Mouse (Mus musculus) mature B cell (primary cell): ENCODE data around the gene Tnfrsf17.
"Not testable (repeated sequence)": the region's sequence is repeated elsewhere in the genome, so short reads cannot be mapped to it uniquely, and the experiment has no call there.

Source experiments
- in situ Hi-C: fragments of 300-500 bp; cut with MboI; formaldehyde crosslinking; loops from 2 replicates; pipeline ENCODE4 v1.14.3; 2019

Tnfrsf17 gene

DNA sequence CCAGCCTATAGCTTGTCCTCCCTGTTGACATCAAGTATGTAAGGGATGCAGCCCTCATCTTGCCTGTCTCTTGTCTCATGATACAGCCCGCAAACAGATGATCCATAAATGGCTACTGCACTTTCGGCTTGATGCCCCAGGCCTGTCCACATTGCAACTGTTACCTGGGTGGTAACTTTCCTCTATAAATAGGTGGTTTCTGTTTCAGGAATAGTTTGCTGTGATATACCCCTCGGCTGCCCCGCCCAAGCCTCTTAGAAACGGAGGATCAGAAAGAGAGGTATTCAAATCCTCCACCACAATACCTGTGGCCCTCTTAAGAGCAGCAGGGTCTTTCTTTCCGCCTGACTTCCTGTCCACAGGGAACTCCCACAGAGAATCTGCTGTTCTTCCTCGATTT, at the start of gene Tnfrsf17:
Gene Tnfrsf17, plus strand, starts transcription at position 301 of the 400 bp plus-strand sequence.
- in situ Hi-C loops, result no loop called here

DNA sequence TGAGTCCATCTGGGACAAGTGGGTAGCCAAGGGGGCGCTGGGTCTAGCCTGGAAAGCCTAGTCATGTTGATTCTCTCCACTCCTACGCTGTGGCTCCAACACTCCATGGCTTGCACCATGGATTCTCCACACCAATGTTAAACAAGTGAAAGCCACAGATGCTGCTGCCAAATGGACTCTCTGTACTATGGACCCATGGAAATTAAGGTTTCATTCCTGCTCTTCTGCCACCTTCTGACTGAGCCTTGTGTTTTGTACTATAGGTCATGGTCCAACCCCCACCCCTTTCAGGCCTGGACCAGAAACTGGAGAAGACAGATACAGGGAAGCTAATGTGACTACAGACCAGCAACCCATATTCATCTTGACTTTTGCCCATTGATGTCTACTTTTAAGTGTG, 47.1 kb upstream of the Tnfrsf17 start:
- in situ Hi-C loops, result no loop called here

DNA sequence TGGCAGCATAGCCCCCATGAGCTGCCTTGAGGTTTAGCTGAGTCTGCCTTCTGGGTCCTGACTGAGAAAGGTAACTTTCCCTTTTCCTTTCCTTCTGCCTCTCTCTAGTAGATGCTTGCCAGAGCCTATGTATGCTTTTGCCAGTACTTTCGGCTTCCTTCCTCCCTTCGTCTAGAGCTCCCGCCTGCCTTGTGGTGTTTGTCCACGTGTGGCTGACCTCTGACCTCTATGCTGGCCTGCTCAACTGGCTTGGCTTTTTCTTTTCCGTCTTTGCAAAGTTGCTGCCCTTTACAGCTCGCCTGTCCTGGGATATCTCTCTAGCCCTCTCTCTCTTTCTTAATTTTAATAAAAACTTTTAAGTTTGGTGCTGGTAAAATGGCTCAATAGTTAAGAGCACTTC, 43.8 kb upstream of the Tnfrsf17 start:
- in situ Hi-C loops, result no loop called here

DNA sequence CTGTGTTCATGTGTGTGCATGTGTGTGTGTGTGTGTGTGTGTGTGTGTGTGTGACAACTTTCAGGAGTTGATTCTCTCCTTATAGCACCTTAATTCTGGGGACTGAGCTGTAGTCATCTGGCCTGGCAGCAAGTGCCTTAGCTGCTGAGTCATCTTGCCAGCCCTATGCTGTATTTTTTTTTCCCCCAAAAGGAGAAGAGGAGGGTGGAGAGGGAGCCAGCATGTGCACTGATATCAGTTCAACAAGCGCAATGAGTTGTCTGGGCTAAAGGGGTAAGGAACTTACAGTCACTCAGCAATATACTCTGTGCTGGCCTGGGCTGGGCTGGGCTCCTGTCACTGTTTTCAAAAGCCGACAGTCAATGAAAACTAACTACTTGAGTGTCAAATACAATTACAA, 43.0 kb upstream of the Tnfrsf17 start:
- in situ Hi-C loops, result no loop called here

DNA sequence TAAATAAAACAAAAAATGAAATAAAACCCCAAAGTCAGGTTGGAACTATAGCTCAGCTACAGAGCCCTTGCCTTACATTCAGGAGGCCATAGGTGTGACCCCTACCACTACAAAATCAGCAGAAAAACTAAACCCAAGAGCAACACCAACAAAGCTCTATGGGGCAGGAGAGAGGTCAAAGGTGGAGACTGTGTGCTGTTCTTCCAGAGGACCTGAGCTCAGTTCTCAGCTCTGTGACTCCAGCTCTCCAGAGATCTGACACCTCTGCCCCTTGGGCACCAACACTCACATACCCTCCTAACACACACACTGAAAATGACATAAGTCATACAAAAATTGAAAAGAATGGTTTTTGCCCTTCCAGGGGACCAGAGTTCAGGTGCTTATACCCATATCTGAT, 42.5 kb upstream of the Tnfrsf17 start:
- in situ Hi-C loops, result no loop called here

DNA sequence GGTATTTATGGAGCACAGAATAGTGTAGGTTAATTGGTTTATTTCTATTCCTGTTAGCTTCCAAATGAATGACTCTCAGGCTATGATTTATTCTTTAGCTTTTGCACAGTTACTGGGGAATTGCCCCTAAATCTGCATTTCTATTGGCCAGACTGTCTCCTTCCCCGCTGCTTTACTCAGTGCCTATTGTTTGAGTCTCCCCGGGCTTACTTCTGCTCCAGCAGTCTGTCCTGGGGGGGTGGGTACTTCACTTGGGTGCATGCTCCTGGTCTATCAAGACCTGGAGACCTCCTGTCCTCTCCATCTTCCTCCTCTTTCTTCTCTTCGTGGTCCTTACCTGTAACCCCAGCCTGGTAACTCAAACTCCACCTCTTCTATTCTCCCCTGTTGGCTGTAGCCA, 36.7 kb upstream of the Tnfrsf17 start:
- in situ Hi-C loops, result no loop called here

DNA sequence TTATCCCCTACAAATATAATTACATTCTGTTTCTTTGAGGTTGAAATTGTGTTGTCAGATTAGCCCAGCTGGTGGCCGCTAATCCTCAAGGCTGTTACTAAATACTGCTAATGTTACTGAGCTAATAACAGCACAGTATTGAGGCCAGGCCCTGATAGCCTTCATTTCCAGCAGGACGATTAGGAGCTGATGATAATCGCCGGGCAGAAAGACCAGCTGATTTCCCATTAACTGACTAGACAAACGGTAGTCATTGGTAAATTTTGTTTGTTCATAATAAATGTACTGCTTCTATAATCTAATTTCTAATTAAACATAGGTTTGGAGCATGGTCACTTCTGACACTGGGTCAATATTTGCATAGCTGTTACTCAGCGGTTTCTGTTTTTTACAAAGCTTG, 34.8 kb upstream of the Tnfrsf17 start:
- in situ Hi-C loops, result no loop called here

DNA sequence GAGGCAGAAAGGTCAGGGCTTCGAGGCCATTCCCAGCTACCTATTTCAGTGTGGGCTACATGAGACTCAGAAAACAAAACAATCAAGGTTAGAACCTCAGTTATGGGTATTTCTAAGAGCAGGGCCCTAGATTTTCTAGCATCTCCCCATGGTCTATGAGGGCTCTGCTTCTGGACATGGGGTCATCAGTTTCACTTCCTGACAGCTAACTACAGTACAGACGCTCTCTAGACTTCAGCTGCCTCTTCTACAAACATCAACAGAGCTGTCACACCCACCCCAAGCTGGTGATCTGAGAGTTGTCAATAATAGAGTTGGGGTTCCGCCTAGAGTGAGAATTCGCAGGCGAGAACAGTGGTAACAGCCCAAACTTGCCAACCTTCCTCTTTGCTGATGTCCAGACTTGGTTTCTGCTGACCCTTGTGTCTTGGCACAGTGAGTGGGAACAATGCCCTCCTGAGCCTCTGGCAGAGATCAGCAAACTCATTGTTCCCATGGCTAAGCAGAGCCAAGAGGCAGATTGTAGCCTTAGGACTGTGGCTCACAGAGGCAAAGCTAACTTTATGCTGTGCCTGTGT, 30.9 kb upstream of the Tnfrsf17 start:
- in situ Hi-C loops, result no loop called here

DNA sequence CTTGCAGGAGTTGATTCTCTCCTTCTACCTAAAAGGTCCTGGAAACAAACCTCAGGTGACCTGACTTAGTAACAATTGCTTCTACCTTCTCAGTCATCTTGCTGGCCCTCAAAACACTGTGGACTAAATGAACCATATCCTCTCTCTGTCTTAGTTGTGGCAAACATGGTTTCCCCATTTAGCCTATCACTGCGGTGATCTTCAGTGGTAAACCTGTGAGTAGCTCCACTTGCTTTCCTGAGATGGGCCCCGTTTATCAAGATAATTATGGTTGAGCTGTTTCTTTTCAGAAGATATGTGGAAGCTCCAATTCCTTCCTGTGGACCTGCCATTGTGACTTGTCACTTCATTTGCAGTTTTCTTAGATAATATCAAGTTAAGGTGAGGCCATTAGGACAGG, 28.7 kb upstream of the Tnfrsf17 start:
- in situ Hi-C loops, result no loop called here

DNA sequence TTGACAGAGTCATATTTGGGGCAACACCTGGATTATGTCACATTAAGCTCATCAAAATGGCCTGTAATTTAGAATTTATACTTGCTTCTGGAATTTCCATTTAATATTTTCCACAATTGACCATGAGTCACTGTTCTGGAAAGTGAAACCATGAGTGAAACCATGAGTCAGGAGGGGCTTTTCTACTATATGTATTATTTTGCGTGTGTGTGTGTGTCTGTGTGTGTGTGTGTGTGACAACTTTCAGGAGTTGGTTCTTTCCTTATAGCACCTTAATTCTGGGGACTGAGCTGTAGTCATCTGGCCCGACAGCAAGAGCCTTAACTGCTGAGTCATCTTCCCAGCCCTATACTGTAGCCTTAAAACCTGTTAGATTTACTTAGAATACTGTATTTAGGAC, 27.7 kb upstream of the Tnfrsf17 start:
- in situ Hi-C loops, result no loop called here

DNA sequence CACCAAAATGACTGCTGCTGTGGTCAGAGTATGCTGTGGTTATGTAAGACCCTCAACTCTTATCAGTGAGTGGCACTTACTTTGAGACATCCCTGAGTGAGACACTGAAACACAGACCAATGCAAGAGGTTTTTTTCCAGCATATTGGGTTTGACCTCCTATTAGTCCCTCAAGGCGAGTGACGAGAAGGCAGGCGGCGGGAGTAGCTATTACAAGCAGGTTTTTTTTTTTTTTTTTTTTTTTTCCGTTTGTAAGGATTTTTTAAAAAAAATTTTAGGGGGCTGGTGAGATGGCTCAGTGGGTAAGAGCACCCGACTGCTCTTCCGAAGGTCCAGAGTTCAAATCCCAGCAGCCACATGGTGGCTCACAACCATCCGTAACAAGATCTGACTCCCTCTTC, 24.7 kb upstream of the Tnfrsf17 start:
- in situ Hi-C loops, result not testable (repeated sequence)

DNA sequence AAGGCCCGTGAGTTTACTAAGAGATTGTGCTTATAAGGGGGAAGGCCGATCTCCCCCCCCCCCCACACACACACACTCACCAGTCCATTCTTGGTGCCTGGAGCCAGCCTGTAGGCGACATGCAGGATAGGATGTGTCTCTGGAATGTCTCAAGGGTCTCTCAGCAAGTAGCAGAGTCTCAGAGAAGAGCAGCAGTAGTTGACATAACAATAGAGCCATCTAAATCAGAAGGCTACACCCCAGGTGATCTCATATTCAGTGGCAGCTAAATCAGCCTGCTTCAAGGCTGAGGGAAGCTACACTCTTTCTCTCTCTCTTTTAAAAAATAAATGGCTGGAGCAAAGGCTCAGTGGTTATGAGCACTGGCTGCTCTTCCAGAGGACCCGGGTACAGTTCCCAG, 18.0 kb upstream of the Tnfrsf17 start:
- in situ Hi-C loops, result not testable (repeated sequence)

DNA sequence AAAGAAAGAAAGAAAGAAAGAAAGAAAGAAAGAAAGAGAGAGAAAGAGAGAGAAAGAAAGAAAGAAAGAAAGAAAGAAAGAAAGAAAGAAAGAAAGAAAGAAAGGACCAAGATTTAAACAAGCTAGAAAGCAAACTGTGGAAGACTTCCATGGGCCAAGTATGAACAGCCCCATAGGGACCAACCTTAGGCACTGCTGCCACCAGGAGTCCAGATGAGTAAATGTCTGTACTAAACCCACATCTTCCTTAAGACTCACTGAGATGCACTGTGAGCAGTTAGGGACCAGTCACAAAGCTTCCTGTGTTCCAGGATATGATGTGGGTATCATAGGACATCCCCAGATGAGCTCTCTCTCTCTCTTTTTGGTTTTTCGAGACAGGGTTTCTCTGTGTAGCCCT, 15.9 kb upstream of the Tnfrsf17 start:
- in situ Hi-C loops, result not testable (repeated sequence)

DNA sequence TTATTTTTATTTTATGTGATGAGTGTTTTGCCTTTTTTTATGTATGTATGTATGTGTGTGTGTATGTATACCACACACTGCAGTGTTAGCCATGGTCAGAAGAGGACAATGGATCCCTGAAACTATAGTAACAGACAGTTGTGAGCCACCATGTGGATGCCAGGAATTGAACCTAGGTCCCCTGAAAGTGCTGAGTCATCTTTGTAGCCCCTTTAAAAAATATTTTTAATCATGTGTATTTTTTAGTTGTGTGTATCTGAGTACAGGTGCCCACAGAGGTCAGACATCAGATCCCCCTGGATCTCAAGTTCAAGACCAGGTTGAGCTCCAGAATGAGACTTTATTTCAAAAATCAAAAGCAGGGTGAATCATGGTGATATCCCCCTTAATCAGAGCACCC, 9.9 kb upstream of the Tnfrsf17 start:
- in situ Hi-C loops, result no loop called here

DNA sequence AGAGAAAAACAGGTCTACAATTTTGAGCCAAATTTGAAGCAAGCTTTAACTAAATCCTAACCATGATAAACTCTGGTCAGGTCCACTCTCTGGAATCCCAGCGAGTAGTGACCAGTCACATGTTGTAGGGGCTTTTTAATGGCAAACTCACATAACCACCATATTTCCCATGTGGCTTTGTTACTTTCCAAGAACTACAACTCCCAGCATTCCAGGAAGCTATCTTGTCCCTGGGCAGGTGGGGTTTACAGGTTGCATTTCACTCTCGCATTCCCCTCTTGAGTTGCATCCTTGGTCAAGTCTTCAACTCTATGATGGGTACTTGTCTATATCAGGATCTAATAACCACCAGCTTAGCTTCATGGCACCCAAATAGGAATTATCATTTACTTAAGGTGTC, 8.1 kb upstream of the Tnfrsf17 start:
- in situ Hi-C loops, result no loop called here

DNA sequence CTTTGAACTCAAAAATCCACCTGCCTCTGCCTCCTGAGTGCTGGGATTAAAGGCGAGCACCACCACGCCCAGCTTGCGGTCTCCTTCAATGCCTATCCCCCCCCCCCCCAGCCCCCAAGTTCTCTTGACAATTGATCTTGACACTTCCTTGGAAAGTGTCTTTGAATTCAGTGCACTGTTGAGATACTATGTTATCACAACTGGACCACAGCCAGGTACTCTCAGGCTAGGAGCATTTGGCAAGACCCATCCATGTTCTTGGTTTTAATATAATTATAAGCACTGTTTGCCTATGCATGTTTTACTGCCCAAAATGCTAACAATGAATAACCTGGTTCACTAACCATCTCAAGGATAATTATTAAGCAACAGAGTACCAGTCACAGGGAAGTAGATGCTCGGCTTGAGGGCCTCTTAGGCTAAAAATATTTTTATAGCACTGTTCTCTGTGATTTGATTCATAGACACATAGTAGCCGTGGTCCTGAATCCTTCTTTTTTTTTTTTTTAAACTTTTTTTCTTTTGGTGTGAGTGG, 2.2 kb downstream of the Tnfrsf17 start:
- in situ Hi-C loops, result loop anchor here (5.0 kb wide), 1 partner anchor 101 kb away; no protein-coding TSS in a partner anchor

DNA sequence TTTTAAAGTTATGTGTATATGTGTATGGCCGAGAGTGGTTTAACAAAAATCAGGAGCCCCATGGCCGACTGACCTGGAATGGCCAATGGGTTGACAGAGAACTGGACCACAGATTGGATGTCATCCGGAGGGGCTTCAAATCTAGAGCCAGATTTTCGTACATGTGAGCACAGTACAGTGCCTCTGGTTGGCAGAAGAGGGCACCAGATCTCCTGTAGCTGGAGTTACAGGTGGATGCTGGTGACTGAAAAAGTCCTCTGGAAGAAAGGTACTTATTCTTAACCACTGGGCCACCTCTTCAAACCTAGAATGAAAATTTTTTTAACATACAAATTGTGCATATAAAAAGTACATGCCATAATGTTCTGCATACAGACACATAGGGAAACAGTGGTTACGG, 3.1 kb downstream of the Tnfrsf17 start:
- in situ Hi-C loops, result loop anchor here (5.0 kb wide), 1 partner anchor 101 kb away; no protein-coding TSS in a partner anchor

DNA sequence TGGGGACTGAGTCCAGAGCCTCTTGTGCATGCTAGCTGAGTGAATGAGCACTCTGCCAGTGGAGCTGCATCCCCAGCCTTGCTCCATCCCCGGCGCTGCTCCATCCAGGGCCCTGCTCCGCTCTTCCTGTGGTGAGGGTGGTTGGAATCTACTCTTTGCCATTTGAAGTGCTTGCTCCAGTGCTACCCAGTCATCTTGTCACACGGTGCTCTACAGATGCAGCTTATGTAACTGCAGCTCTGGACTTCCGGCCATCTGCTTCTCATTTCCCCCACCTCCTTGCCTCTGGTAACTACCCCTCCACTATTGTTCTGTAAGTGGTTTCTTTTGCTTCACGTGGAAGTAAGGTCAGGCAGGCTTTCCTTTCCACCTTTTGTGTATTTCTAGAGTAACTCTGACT, 3.7 kb downstream of the Tnfrsf17 start:
- in situ Hi-C loops, result loop anchor here (5.0 kb wide), 1 partner anchor 100 kb away; no protein-coding TSS in a partner anchor

DNA sequence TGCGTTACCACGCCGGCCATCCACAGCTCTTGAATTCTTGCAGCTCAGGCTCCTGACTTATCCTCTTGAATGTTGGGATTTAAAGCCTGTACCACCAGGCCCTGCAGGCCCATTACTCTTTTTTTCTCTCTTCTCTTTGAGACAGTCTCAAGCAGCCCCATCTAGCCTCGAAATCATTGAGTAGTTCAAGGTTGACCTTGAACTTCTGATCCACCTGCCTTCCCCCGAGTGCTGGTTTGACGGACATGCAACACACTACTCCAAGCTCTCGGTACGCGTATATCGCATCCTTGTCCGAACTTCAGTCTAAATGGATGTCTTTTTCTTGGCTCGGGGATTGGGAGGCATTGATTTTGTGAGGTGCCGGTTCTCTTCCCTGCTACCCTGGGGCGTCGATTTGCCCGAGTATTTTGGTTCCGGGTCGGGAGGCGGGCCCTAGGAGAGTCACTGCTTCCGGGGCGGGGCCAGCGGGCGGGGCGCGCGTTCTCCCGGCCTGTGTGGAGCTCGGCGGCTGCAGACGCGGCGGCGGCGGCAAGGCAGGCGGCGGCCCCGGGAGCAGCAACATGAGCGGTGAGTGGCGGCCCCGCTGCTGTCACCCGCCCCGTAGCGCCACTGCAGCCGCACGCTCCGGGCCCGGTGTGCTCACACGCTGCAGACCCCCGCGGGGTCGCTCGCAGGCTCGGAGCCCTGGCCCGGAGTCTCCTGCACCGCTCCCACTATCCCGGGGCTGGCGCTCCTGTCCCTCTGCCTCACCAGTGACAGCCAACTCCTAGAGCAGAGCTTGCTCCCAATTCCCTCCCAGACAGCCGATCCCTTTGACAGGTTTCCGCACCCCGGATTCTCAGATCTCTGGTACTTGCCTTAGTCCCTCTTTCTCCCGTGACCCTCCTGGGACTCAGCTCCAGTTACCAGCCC, 9.1 kb downstream of the Tnfrsf17 start, which contains the start of gene Snx29:
Gene Snx29, plus strand, starts transcription at position 500 of the 915 bp plus-strand sequence.
- in situ Hi-C loops, result no loop called here

DNA sequence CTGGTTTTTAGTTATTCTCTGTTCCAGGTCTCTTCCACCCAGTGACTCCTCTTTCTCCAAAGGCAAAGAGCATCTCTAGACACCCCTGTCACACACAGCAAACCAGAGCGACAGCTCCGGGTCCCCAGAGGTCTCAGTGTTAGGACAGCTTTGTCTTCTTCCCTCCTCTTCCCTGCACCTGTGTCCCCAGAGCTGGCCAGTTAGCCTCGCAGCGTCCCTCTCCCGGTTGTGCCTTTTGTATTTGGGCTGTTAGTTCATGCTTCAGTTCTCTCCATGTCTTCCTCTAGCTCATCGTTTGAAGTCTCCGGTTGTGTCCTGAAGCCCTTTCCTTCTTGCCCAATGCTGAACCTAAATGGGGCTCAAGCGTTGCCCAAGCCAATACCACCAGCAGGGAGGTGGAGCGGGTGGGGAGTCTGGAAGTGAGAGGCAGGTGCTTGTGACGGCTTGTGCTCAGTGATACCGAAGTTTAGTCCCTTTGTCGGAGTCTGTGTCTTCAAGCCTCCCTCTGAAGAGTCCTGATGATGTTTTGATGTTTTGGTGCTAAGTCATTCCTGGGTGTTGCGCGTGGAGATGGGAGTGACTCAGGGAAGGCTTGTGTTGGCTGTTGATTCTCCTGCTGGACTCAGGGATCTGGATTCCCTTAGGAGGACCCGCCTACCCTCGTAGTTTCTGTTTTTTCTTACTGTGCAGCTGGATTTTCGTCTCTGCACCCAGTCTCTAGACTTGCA, 9.9 kb downstream of the Tnfrsf17 start:
- in situ Hi-C loops, result no loop called here

DNA sequence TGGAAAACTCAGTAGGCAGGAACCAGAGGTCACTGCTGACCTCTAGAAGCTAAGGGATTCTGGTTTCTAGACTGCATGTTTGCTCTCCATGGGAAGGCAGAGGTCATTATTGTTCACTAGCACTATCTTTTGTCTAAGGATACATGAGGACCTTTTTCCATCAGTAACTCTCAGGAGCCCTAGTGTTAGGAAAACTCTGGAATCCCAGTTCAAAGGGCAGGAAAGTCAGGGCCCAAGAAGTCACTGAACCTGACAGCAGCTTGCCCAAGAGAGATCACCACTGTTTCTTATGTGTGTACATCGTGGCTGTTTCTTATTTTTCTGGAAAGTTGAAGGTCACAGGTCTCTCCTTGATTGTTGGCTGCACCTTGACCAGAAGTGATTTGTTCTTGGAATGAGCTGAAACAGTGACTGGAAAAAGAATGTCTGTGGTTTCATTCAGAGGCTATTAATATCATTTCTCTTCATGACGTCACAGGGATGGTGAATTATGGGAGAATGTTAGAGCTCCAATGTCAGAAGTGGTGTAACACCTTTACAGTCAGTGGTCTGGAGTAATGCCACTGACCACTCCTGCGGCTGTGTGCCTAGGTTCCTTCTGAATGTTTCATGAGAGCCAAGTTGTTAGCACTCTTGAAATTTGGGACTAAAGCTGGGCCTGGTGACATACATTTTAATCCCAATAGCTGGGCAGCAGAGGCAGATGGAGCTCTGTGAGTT, 16.6 kb downstream of the Tnfrsf17 start:
- in situ Hi-C loops, result no loop called here

DNA sequence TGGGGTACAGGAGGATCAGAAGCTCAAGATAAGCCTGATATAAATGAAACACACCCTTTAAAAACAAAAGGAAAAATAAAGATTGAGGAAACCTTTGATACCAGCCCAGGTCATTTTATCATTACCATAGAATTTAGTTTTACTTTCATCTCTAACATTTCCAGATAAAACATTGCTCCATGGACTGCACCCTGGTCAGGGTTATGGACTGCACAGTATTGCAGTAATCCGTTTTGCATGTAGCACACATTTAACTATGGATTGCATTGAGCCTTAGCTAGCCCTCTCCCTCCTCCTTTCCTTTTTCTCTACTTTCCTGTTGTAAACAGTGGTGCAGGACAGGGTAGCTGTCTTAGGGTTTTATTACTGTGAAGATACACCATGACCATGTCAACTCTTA, 17.4 kb downstream of the Tnfrsf17 start:
- in situ Hi-C loops, result no loop called here
